Mouse (Mus musculus): ENCODE measurements around the gene Lrmda.

GRCm38 (mm10) chr14:22114651-22115351 lies 95.3 kb downstream of the Lrmda start:
- no peak for TF ChIP-seq CTCF (IDR thresholded peaks at IDR 0.05; ENCODE audit: extremely low read depth, insufficient read length, insufficient replicate concordance, low read depth, low read length)
- TF ChIP-seq POLR2A (IDR thresholded peaks at IDR 0.05; ENCODE audit: low read depth, low read length), result no peak
